Mouse (Mus musculus) right cerebral cortex, postnatal 36 days (tissue): Measurements from ENCODE around the gene Slc7a15.
A peak's percentile ranks its signal among the peaks of the same experiment; 100 is the strongest.
"Not testable (repeated sequence)": the region's sequence is repeated elsewhere in the genome, so short reads cannot be mapped to it uniquely, and the experiment has no call there.

Experiments used
- DNase-seq, 2 experiments: peaks; one replicate each; pipeline ENCODE4 v3.0.0; 2022; ENCODE audit warnings: low spot score in 2 of 2, mixed read lengths in 1 of 2

Gene Slc7a15

DNA sequence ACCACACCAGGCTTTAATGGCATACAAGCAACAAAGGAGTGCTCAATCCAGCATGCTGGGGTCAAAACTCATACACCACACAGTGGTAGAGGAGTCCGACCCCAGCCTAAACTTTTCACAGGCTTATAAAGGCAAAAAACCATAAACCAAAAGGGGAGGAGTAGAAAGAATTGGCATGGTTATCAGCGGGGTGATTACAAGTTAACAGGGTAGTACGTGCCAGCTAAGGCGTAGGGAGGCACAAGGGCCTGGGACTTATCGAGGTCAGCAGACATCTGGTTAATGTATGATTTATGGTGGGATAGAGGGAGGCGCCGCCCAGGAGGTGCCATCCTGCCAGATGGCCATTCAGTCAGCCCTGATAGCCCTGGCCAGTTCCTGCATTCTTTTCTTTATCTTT, at the start of gene Slc7a15:
Slc7a15 (minus strand) TSS at position 101 of the 400 bp plus-strand sequence.
- DNase-seq = not testable (repeated sequence)

- DNase-seq = not testable (repeated sequence)
These were observed 49.3 kb upstream of the Slc7a15 start for GRCm38 (mm10) chr12:8648211-8648610.

DNA sequence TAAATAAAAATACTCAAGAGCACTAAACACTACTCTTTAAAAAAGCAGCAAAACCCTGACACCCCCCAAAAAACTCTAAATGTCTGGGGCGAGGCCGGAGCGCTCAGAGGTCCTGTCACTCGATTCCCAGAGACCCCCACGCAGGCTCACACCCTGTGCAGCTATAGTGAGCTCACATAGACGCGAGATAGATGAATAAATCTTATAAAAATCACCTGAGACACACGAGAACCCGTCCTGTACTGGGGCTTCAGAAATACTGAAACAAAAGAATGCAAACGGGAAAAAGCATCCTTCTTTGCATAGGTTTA, 42.5 kb upstream of the Slc7a15 start:
- no peak for DNase-seq

DNA sequence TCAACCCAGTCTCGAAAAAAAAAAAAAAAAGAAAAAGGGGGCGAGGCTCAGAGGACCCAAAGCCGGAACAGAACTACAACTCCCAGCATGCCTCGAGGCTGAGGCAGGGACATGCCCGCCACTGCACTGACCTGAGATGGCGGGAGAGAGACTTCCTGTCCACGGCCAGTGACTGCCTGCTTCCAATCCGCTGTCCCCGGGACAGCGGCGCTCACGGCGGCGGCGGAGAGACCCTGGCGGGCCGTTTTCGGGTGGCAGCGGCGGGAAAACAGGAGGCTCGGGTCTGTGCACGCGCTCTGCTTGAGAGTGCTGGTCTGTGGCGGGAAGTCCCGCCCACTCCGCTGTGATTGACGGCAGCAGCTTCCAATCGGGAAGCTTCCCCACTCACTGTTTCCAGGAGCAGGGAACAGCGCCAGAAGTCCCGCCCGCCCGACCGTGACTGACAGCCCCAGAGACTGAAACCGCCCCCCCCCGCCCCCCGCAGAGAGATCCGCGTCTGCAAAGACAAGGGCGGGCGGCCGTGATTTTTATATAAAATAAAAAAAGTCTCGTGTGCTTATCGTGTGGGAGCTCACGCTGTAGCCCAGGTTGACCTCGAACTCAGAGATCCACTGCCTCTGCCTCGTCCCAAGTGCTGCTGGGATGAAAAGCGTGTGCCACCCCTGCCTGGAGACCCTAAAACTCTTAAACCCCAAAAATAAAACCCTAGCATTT, 42.0 kb upstream of the Slc7a15 start:
- DNase-seq = peak; percentile 97 to 98

- not testable (repeated sequence) for DNase-seq
These were observed 41.3 kb upstream of the Slc7a15 start for GRCm38 (mm10) chr12:8640186-8640585.

- peak; percentile 34 to 37 for DNase-seq
These were observed 39.7 kb upstream of the Slc7a15 start for GRCm38 (mm10) chr12:8638411-8639087.

DNA sequence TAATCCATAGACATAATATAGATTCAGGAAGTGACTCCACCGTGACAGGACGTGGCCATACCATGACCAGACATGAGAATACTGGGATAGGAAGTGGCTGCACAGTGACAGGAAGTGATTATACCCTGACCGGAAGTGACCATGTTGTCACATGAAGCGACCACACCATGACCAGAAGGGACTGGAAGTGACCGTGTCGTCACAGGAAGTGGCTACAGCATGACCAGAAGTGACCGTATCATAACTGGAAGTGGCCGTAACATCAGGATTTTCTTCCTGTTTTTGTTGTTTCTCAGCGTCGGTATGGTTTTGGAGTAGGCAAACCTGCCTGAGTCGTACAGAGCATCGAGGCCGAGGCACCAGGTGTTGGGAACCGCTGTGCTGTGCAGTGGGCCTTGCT, 38.1 kb upstream of the Slc7a15 start:
- DNase-seq = no peak

DNA sequence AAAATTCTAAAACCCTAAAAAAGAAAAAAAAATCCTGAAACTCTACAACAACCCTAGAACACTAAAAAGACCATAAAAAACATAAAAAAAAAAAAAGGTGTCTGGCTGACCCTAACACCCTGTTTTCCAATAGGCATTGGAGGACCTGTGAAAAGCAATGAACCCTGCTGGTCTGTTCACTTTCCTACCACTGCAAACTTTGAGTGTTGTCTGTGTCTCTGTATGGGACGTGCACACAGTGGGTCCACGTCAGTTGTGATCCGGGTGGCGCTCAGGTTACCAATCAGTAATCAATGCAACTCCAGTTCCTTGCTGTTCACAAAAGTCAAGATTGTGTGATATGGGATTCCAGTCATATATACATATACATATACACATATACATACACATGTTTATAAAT, 36.7 kb upstream of the Slc7a15 start:
- DNase-seq = no peak

- no peak for DNase-seq
These were observed 35.4 kb upstream of the Slc7a15 start for GRCm38 (mm10) chr12:8634306-8634705.

DNA sequence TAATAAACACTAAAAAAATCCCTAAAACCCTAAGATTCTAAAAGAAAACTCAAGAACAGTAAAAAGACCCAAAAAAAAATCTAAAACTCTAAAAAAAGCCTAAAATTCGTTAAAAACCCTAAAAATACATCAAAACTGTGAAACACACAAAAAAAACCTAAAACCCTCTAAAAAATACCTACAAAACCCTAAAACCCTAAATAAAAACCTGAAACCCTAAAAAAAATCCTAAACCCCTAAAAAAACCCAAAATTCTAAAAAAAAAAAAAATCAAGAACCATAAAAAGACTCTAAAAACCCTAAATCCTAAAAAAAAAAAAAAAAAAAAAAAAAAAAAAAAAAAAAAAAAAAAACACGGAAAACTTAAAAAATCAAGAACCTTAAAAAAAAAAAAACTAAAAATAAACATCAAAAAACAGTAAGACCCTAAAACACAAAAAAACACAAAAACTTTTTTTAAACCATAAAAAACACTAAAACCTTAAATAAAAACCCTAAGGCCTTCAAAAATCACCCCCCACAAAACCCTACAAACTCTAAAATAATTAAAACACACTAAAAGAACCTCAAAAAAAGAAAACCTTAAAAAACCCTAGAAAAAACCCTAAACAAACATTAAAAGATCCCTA, 34.0 kb upstream of the Slc7a15 start:
- no peak for DNase-seq

DNA sequence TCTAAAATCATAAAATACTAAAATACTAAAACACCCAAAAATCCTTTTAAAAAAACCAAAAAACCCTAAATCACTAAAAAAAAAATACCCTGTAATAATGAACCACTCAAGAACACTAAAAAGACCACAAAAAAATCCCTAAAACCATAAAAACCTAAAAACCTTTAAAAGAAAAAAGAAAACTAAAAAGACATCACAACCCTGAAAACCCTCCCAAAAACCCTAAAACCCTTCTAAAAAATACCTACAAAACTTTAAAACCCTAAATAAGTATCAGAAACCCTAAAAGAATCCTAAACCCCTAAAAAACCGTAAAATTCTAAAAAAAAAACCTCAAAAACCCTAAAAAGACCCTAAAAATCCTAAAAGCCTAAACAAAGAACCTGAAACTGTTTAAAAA, 32.8 kb upstream of the Slc7a15 start:
- no peak for DNase-seq

DNA sequence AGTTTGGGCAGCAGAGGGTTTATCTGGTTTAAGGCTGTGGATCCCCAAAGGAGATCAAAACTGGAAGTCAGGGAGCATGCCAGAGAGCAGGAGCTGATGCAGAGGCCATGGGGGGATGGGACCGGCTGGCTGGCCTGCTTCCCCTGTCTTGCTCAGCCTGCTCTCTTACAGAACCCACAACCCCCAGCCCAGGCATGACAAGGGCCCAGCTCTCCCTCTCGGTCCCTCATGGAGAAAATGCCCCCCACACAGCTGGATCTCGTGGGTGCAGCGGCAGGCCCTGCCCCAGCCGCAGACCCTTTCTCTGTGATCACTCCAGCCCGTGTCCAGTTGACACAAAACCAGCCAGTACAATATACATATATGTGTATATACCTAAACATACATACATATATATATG, 30.7 kb upstream of the Slc7a15 start:
- no peak for DNase-seq

DNA sequence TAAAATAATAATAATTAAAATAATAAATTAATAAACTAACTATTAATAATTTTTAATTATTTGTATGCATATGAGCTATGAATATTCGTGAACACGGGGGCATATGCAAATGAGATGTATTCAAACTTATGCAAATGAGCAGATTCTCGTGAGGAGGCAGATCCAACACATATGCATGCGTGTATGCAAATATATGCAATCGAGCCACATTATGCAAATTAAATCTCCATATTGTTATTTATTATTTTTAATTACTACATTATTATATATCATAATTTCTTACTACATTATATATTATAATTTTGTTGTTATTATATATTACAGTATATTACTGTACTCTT, 21.8 kb upstream of the Slc7a15 start:
- no peak for DNase-seq

DNA sequence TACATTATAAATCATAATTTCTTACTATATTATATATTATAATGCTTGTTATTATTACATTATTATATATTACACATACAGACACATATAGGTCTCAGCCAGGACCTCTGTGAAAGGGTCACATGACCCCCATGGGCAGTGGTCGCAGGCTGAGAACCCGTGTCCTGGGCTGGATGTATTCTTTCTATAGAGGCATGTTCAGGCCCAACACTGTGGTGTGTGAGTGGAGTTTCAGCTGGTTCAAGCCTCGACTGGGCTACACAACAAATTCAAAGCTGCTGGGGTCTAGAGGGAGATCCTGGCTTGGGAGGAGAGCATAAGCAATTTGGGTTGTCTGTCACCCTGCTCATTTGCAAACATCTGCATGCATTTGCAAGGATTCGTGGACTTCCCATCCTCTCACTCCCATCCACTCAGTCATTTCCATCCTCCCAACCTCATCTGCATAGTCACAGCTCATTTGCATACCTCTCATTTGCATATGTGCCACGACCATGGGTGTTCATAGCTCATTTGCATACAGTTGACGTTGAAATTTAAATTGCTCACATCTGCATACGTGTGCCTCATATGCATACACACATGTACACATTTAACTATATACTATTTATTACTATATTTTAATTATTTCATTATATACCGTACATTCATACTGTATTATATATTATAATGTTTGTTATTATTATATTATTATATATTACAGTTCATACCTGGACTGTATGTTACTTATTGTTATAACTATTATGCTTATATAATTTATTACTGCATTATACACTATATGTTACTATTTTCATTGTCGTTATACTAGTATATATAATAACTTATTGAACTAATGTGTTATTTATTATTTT, 21.2 kb upstream of the Slc7a15 start:
- no peak for DNase-seq

DNA sequence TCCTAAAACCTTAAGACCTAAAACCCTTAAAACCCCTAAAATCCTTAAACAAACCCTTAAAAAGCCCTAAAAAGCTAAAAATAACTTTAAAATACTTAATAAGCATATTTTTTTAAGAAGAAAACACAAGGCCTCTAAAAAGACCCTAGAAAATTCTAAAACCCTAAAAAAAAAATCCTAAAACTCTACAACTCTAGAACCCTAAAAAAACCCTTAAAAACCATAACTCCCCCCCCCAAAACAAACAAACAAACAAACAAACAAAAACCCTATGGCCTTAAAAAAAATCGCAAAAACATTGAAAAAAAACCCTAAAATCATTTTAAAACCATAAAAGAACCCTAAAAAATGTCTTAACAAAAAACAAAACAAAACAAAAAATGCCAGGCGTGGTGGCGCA, 19.4 kb upstream of the Slc7a15 start:
- DNase-seq = no peak

DNA sequence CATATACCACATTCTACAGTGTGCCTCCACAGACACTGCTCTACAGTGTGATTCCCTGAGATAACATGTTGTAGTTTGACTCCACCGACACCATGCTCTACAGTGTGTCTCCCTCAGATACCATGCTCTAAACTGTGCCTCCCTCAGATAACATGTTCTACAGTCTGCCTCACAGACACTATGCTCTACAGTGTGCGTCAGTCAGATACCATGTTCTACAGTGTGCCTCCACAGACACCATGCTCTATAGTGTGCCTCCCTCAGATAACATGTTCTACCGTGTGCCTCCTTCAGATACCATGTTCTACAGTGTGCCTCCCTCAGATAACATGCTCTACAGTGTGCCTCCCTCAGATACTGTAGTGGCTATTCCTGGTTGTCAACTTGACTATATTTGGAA, 10.2 kb upstream of the Slc7a15 start:
- no peak for DNase-seq

- no peak for DNase-seq
These were observed 3.3 kb downstream of the Slc7a15 start for GRCm38 (mm10) chr12:8595611-8596010.

DNA sequence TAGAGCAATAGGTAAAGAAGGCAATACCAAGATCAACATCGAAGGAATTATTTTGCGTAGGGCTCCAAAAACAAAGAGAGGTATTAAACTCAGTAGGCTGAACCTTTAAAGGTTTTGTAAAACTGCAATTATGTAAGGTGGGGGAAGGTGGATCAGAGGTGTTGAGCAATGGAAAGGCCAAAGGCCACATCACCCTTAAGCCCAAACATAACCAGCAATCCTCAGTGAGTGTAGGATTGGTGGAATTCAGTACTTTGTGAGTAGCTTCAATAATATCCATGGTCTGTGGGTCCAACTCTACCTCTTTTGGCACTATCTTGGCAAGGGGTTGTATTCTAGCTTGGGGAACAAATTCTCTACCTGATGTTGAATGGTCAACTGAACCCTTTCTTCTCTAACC, 7.5 kb downstream of the Slc7a15 start:
- DNase-seq = not testable (repeated sequence)

DNA sequence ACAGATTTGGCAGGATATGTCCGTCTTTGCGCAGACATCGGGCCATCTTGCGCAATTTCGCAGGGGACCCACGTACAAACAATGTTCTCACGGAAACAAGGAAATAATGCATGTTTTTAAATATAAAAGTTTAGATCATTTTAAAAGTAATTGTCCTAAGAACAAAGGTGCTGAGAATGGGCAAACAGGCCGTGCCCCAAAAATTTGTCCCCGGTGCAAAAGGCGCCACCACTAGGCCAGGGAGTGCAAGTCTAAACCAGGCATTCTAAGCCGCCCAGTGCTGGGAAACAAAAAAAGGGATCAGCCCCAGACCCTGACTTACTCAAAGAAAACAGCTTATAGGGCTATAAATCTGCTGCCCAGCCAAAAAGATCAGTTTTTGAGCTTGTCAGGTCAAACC, 25.5 kb downstream of the Slc7a15 start:
- DNase-seq = no peak

- DNase-seq = not testable (repeated sequence)
These were observed 26.9 kb downstream of the Slc7a15 start for GRCm38 (mm10) chr12:8571903-8572341.

DNA sequence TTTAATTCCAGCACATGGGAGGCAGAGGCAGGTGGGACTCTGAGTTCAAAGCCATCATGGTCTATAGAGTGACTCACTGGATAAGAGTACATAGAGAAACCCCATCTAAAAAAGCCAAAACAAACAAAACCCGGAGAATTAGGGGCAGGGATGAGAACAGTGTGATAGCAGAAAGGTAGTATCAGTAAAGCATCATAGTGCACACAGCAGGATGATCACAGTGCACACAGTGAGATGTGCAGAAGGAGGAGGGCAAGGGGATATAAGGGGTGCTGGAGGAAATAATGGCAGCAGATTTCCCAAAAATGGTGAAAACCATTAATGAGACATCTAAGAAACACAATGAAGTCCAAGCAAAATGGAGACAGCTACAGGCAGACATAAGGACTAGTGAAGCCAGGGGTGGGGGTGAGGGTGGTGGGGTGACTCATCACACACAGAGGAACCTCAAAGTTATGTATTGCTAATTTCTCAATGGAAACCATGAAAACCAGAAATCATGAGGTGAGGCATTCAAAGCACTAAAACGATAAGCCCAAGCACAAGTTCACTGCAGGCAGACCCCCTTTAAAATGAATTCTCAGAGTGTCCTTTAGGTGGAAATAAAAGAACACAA, 27.5 kb downstream of the Slc7a15 start:
- not testable (repeated sequence) for DNase-seq

DNA sequence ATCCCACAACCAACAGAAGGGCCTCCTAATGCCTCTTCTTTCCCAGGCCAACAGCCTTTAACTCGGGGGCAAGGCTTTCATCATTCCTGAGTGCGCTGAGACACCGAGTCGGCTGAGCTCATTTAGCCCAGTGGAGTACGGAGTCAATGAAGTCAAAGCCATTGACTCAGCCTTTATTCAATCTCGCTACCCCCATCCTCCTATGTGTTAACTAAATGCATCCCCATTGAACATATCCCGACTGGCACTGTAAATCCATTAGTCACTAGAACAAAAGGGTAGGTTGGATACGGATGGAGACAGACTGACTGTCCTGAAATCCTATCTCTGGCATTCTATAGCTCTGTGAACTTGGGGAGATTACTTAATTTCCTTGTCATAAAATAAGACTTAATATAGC, 36.7 kb downstream of the Slc7a15 start:
- not testable (repeated sequence) for DNase-seq
